Mouse (Mus musculus): ENCODE data around the gene Atp1a2. TPM values are rescaled to one million over a fixed set of nuclear protein-coding genes. Genes with fewer than 3 reads are reported as not detected.

Atp1a2 gene
- polyA plus RNA-seq, 1 experiment from 2014 or later, result 23.4 TPM

GRCm38 (mm10) chr1:172333512-172333911 is 35.6 kb upstream of the Atp1a2 start:
- Histone ChIP-seq H3K4me1 (replicated peaks) (no peaks in the 10 kb centered on the region), H3K9ac (no peak overlapping the region), H3K36me3 (no peaks in the 10 kb centered on the region), H3K4me2 (no peak overlapping the region), H3K27me3 (replicated peaks) (peaks cover 84% of the 10 kb centered on the region), H3K4me3 (no peak overlapping the region), H3K27ac (ENCODE audit: poor library complexity, severe bottlenecking) (no peak overlapping the region), H3K9me3 (replicated peaks) (no peaks in the 10 kb centered on the region)
- 17% methylated on average over 3 of the region's 3 CpGs for WGBS
- ATAC-seq (ENCODE audit: insufficient number of reproducible peaks, low FRiP score), result no peak

- Histone ChIP-seq H3K36me3 (no peaks in the 10 kb centered on the region), H3K27me3 (replicated peaks) (peaks cover 89% of the 10 kb centered on the region), H3K4me3 (no peak overlapping the region), H3K4me2 (no peak overlapping the region), H3K9me3 (replicated peaks) (no peaks in the 10 kb centered on the region), H3K9ac (no peak overlapping the region), H3K27ac (ENCODE audit: poor library complexity, severe bottlenecking) (no peak overlapping the region), H3K4me1 (replicated peaks) (no peaks in the 10 kb centered on the region)
- WGBS, result 64% methylated on average over 2 of the region's 2 CpGs
- ATAC-seq (ENCODE audit: insufficient number of reproducible peaks, low FRiP score), result no peak
Measured at GRCm38 (mm10) chr1:172332925-172333324, 35.1 kb upstream of the Atp1a2 start.

GRCm38 (mm10) chr1:172331422-172331947 is 33.6 kb upstream of the Atp1a2 start:
- no peak overlapping the region for H3K9ac ChIP-seq
- H3K27ac ChIP-seq (ENCODE audit: poor library complexity, severe bottlenecking), result no peak overlapping the region
- no peak overlapping the region for H3K4me3 ChIP-seq
- no peaks in the 10 kb centered on the region for H3K4me1 ChIP-seq (replicated peaks)
- no peak for ATAC-seq (ENCODE audit: insufficient number of reproducible peaks, low FRiP score)
- no peaks in the 10 kb centered on the region for H3K9me3 ChIP-seq (replicated peaks)
- no peaks in the 10 kb centered on the region for H3K36me3 ChIP-seq
- H3K27me3 ChIP-seq (replicated peaks), result peaks cover 94% of the 10 kb centered on the region
- no peak overlapping the region for H3K4me2 ChIP-seq
- WGBS, result 61% methylated on average over 8 of the region's 8 CpGs

DNA sequence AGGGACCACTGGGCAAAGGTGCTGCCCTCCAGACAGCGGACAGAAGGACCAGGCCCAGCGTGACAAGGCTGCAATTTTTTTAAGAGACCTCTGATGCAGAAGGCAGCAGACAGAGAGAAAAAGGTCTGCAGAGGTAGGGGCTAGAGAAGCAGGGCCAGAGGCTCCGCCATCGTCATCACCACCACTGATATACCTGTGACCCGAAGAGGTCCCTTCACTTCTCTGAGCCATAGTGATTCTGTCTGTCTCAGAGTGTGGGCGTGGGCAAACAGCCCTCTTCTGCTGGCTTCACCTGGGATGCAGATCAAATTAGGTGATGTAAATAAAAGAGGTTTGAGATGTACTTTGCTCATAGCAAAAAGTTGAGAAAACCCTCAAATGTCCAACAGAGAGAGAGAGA is 31.8 kb upstream of the Atp1a2 start:
- Histone ChIP-seq H3K36me3 (no peaks in the 10 kb centered on the region), H3K9me3 (replicated peaks) (no peaks in the 10 kb centered on the region), H3K9ac (no peak overlapping the region), H3K4me2 (no peak overlapping the region), H3K27me3 (replicated peaks) (peaks cover 96% of the 10 kb centered on the region), H3K27ac (ENCODE audit: poor library complexity, severe bottlenecking) (no peak overlapping the region), H3K4me1 (replicated peaks) (peaks cover 10% of the 10 kb centered on the region), H3K4me3 (no peak overlapping the region)
- ATAC-seq (ENCODE audit: insufficient number of reproducible peaks, low FRiP score), result no peak
- WGBS, result 68% methylated on average over 6 of the region's 6 CpGs

DNA sequence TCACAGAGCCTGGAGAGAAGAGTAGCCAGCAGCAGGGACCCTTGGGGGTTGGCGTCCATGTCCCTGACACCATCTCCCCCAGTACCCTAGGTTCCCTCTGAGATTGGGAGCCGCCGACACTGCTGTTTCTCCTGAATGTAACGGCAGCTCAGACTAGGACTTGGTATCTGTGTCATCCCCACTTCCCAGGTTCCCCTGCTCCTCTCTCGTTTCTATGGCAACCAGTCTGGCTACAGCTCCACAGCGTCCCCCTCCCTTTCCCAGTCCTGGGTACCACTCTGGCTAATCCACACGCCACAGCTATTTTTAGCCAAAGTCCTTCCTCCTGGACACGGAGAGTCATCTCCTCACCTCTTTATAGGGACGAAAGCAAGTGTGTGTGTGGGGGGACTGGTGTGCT is 31.3 kb upstream of the Atp1a2 start, which contains the start of gene Kcnj9:
Gene Kcnj9, minus strand, starts transcription at position 188 of the 400 bp plus-strand sequence.
- Histone ChIP-seq H3K27ac (ENCODE audit: poor library complexity, severe bottlenecking) (no peak within 1 kb of the TSS), H3K4me2 (no peak within 1 kb of the TSS), H3K9ac (no peak within 1 kb of the TSS), H3K36me3 (no peaks in the 10 kb centered on the region), H3K4me3 (no peak within 1 kb of the TSS), H3K4me1 (replicated peaks) (peaks cover 10% of the 10 kb centered on the region), H3K9me3 (replicated peaks) (no peaks in the 10 kb centered on the region), H3K27me3 (replicated peaks) (peaks cover 96% of the 10 kb centered on the region)
- no peak for ATAC-seq (ENCODE audit: insufficient number of reproducible peaks, low FRiP score)
- 20% methylated on average over 9 of the region's 9 CpGs for WGBS

DNA sequence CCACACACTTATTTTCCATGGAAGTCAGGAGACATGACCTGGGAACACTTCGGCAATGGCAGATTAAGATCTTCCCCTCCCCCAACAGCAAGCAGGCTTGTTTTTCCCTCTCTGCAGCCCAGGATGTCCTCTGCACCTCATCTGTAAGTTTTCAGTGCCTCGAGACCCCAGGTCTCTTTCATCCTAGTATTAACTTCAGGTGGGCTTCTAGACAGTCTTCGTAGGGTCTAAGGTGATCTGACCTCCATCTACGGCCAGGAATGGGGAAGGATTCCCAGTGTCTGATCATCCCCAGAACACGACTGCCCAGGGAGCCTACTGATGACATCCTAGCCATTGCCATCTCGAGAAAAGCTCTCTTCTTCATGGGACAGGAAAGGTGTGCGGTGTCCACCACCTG is 30.6 kb upstream of the Atp1a2 start:
- no peaks in the 10 kb centered on the region for H3K9me3 ChIP-seq (replicated peaks)
- H3K27ac ChIP-seq (ENCODE audit: poor library complexity, severe bottlenecking), result no peak overlapping the region
- peaks cover 95% of the 10 kb centered on the region for H3K27me3 ChIP-seq (replicated peaks)
- no peak for ATAC-seq (ENCODE audit: insufficient number of reproducible peaks, low FRiP score)
- H3K36me3 ChIP-seq, result no peaks in the 10 kb centered on the region
- no peak overlapping the region for H3K9ac ChIP-seq
- no peak overlapping the region for H3K4me2 ChIP-seq
- no peak overlapping the region for H3K4me3 ChIP-seq
- WGBS, result 73% methylated on average over 7 of the region's 7 CpGs
- peaks cover 10% of the 10 kb centered on the region for H3K4me1 ChIP-seq (replicated peaks)

DNA sequence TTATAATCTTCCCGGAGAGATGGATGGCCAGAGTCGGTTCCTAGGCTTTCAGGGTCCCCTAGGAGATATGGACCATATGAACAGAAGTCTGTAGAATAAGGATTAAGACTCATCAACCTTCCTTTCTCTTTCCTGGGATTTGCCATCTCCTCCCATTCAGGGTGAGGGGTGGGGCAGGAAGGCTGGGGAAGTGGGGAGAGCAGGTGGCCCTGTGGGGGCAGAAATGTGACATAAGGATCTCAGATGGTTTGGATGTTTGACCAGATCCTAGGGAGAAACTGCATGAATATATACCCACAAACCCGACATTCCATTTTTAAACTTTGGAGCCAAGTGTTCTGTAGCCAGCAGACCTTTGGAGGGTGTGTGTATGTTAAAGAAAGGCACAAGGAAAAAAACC is 30.2 kb upstream of the Atp1a2 start:
- Histone ChIP-seq H3K4me2 (no peak overlapping the region), H3K27ac (ENCODE audit: poor library complexity, severe bottlenecking) (no peak overlapping the region), H3K4me3 (no peak overlapping the region), H3K36me3 (no peaks in the 10 kb centered on the region), H3K9ac (no peak overlapping the region), H3K27me3 (replicated peaks) (peaks cover 95% of the 10 kb centered on the region), H3K9me3 (replicated peaks) (no peaks in the 10 kb centered on the region), H3K4me1 (replicated peaks) (peaks cover 10% of the 10 kb centered on the region)
- no peak for ATAC-seq (ENCODE audit: insufficient number of reproducible peaks, low FRiP score)
- 80% methylated on average over 3 of the region's 3 CpGs for WGBS

DNA sequence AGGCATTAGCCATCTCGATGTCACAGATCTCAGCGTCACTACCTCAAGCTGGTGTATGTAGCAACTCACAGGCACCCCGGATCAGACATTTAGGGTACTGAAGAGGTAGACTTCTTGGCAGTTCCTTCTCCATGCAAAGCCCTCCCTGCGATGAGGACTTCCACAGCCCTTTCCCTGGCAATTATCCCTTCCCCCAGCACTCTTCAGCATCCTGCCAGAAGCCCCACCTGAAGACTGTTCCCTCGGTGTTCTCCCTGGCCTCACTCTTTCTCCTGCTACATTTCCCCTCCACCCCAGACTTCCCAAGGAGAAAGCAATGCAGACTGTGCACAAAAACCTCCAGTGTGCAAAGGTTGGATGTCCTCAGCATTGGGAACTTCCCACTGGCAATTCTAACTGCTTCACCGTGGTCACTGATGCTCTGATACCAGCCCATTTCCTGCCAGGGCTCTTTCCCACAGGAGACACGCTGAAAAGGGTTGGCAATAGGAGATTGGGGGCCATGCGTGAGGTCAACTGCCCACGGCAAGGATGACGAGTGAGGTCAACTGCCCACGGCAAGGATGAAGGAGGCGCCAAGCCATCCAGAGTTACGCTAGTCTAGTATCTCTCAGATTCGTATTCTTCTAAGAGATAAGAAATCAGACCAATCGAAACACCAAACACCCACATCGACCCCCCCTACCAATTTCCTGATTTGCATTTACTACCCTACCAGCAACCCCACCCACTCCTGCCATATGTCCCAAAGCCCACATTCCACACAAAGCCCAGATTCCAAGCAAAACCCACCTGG is 29.5 kb upstream of the Atp1a2 start:
- H3K4me1 ChIP-seq (replicated peaks), result peaks cover 10% of the 10 kb centered on the region
- no peak overlapping the region for H3K4me2 ChIP-seq
- H3K27me3 ChIP-seq (replicated peaks), result peaks cover 96% of the 10 kb centered on the region
- 77% methylated on average over 16 of the region's 16 CpGs for WGBS
- H3K36me3 ChIP-seq, result no peaks in the 10 kb centered on the region
- H3K9ac ChIP-seq, result no peak overlapping the region
- H3K9me3 ChIP-seq (replicated peaks), result no peaks in the 10 kb centered on the region
- no peak overlapping the region for H3K4me3 ChIP-seq
- H3K27ac ChIP-seq (ENCODE audit: poor library complexity, severe bottlenecking), result no peak overlapping the region
- ATAC-seq (ENCODE audit: insufficient number of reproducible peaks, low FRiP score), result no peak

DNA sequence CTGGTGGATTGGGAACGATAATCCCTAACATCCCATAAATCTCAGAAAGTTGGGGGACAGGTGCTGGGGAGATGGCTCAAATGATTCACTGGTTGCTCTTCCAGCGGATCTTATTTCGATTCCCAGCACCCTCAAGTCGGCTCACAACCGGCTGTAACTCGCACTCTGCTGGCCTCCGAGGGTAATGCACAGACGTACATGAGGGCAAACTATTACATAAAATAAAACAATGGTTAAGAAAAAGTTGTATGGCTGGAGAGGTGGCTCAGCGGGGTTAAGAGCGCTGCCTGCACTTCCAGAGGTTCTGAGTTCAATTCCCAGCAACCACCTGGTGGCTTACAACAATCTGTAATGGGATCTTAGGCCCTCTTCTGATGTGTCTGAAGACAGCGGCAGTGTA is 28.8 kb upstream of the Atp1a2 start:
- WGBS, result 44% methylated on average over 11 of the region's 11 CpGs

GRCm38 (mm10) chr1:172325680-172326535 is 28.0 kb upstream of the Atp1a2 start:
- Histone ChIP-seq H3K27ac (ENCODE audit: poor library complexity, severe bottlenecking) (no peak overlapping the region), H3K4me3 (peak overlapping the region; percentile 55), H3K36me3 (no peaks in the 10 kb centered on the region), H3K9ac (peak overlapping the region; percentile 66), H3K4me2 (peak overlapping the region; percentile 92), H3K27me3 (replicated peaks) (peaks cover 98% of the 10 kb centered on the region), H3K4me1 (replicated peaks) (peaks cover 10% of the 10 kb centered on the region), H3K9me3 (replicated peaks) (no peaks in the 10 kb centered on the region)
- 14% methylated on average over 94 of the region's 94 CpGs for WGBS
- no peak for ATAC-seq (ENCODE audit: insufficient number of reproducible peaks, low FRiP score)

More for the DNA sequence above, 28.8 kb upstream of the Atp1a2 start:
- no peak for ATAC-seq (ENCODE audit: insufficient number of reproducible peaks, low FRiP score)
- H3K27me3 ChIP-seq (replicated peaks), result peaks cover 98% of the 10 kb centered on the region
- peak overlapping the region; percentile 92 for H3K4me2 ChIP-seq
- H3K4me3 ChIP-seq, result peak overlapping the region; percentile 55
- peak overlapping the region; percentile 66; the same call in 1 of the 2 replicates for H3K9ac ChIP-seq
- H3K36me3 ChIP-seq, result no peaks in the 10 kb centered on the region
- H3K27ac ChIP-seq (ENCODE audit: poor library complexity, severe bottlenecking), result no peak overlapping the region
- no peaks in the 10 kb centered on the region for H3K9me3 ChIP-seq (replicated peaks)
- H3K4me1 ChIP-seq (replicated peaks), result peaks cover 10% of the 10 kb centered on the region

DNA sequence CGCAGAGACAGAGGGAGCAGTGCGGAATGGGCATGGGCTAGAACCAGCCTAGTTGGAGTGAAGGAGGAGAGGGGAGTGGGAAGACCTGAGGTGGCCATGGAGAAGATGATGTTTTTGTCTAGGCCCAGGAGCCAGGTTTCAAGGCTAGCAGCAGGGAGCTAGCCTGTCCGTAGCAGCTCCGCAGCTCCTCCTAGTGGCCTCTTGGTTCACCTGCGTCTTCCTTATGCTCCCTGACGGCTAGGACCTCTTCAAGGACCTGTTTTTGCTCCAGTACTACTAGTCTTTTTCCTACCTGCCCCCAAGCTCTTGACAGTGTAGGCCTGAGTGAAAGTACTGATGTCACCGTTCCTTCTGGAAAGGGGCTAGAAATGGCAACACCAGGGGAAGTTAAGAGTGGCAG is 26.9 kb upstream of the Atp1a2 start:
- Histone ChIP-seq H3K4me1 (replicated peaks) (peaks cover 10% of the 10 kb centered on the region), H3K4me3 (no peak overlapping the region), H3K27ac (ENCODE audit: poor library complexity, severe bottlenecking) (no peak overlapping the region), H3K36me3 (no peaks in the 10 kb centered on the region; the same call in 1 of the 2 replicates), H3K4me2 (no peak overlapping the region), H3K9ac (no peak overlapping the region), H3K9me3 (replicated peaks) (no peaks in the 10 kb centered on the region), H3K27me3 (replicated peaks) (peaks cover 91% of the 10 kb centered on the region)
- 11% methylated on average over 7 of the region's 7 CpGs for WGBS
- peak; percentile 47; the same call in 1 of the 2 replicates for ATAC-seq (ENCODE audit: insufficient number of reproducible peaks, low FRiP score)

Measured in heart, embryonic 12.5 days (tissue).